Mouse (Mus musculus) hindbrain, embryonic 10.5 days (tissue): ENCODE results near the gene Klrb1. TPM values are rescaled to one million over a fixed set of nuclear protein-coding genes. Genes with fewer than 3 reads are reported as not detected.
"Not testable (repeated sequence)": the region's sequence is repeated elsewhere in the genome, so short reads cannot be mapped to it uniquely, and the experiment has no call there.

ENCODE experiments used
- DNase-seq: peaks from one replicate; pipeline ENCODE4 v3.0.0-alpha.2; 2017; ENCODE audit warnings: low spot score
- H3K27ac ChIP-seq: fragments of 300-500 bp; sonication (generic); 2 replicates; pipeline ENCODE4 v1.5.1; 2016; ENCODE audit warnings: mild to moderate bottlenecking, moderate library complexity
- H3K27me3 ChIP-seq: fragments of 300-500 bp; sonication (generic); 2 replicates; pipeline ENCODE4 v1.6.1; 2016; ENCODE audit warnings: mild to moderate bottlenecking; ENCODE audit not compliant: poor library complexity, insufficient read depth, severe bottlenecking
- H3K36me3 ChIP-seq: fragments of 300-500 bp; sonication (generic); 2 replicates; pipeline ENCODE4 v1.6.1; 2016; ENCODE audit warnings: mild to moderate bottlenecking, moderate library complexity
- H3K4me1 ChIP-seq: fragments of 300-500 bp; sonication (generic); replicated peaks from 2 replicates; pipeline ENCODE4 v1.6.1; 2016; ENCODE audit warnings: mild to moderate bottlenecking
- H3K4me3 ChIP-seq: fragments of 300-500 bp; sonication (generic); 2 replicates; pipeline ENCODE4 v1.5.1; 2016; ENCODE audit warnings: mild to moderate bottlenecking, moderate library complexity
- H3K9me3 ChIP-seq: fragments of 300-500 bp; sonication (generic); 2 replicates; pipeline ENCODE4 v1.6.1; 2016; ENCODE audit warnings: mild to moderate bottlenecking, moderate library complexity
- WGBS: fragments of 180-500 bp; shearing (Covaris S2); methylation state at CpG from one replicate; pipeline ENCODE4 v1.1.7; 2016; 5-methylcytosine and 5-hydroxymethylcytosine counted together
- polyA plus RNA-seq: library from polyadenylated mRNA; unstranded; fragments of >200 nt; fragmentation: Nextera tagmentation; extraction: Ambion mirVana; gene quantifications from 2 replicates; pipeline ENCODE4 v1.2.1, GENCODE M21; 2016

The Klrb1 gene
- polyA plus RNA-seq, 1 experiment from 2014 or later = not detected

DNA sequence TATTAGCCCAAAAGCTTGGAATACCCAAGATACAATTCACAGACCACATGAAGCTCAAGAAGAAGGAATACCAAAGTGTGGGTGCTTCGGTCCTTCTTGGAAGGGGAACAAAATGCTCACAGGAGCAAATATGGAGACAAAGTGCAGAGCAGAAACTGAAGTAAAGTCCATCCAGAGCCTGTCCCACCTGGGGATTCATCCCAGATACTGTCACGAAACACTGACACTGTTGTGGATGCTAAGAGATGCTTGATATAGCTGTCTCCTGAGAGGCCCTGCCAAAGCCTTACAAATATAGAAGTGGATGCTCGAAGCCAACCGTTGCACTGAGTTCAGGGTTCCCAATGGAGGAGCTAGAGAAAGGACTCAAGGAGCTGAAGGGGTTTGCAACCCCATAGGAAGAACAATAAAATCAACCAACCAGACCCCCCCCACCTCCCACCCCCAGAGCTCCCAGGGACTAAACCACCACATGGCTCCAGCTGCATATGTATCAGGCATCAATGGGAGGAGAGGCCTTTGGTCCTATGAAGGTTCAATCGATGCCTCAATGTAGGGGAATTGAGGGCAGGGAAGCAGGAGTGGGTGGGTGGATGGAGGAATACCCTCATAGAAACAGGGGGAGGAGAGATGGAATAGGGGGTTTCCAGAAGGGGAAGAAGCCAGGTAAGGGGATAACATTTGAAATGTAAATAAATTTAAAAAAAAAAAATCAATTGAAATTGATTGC lies 36.5 kb upstream of the Klrb1 start:
- H3K27me3 ChIP-seq = no peaks in the 10 kb centered on the region
- H3K27ac ChIP-seq = no peak overlapping the region
- peak overlapping the region; percentile 63 for H3K4me3 ChIP-seq
- WGBS = 79% methylated on average over 5 of the region's 5 CpGs
- no peak for DNase-seq
- peaks cover 15% of the 10 kb centered on the region; the same call in 1 of the 2 replicates for H3K4me1 ChIP-seq
- no peaks in the 10 kb centered on the region for H3K36me3 ChIP-seq
- no peaks in the 10 kb centered on the region for H3K9me3 ChIP-seq

DNA sequence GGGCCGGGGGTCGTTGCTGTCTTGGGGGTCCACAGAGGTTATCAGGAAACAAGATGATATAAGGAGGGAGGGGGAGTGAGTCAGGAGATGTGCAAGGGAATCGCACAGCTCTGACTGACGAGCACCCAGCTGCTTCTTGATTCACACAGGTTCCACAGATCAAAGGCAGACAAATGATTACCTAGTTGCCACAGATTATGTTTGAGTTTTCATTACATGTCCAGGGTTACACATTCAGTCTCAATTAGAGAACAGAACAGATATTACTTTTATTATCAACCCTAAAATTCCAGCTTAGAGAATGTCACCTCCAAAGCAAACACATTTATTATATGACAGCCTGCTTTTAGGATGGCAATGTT lies 32.5 kb upstream of the Klrb1 start:
- H3K27me3 ChIP-seq, DNase-seq, H3K36me3 ChIP-seq, H3K9me3 ChIP-seq, H3K4me1 ChIP-seq, H3K4me3 ChIP-seq, H3K27ac ChIP-seq: not testable (repeated sequence)
- 70% methylated on average over 4 of the region's 4 CpGs for WGBS

DNA sequence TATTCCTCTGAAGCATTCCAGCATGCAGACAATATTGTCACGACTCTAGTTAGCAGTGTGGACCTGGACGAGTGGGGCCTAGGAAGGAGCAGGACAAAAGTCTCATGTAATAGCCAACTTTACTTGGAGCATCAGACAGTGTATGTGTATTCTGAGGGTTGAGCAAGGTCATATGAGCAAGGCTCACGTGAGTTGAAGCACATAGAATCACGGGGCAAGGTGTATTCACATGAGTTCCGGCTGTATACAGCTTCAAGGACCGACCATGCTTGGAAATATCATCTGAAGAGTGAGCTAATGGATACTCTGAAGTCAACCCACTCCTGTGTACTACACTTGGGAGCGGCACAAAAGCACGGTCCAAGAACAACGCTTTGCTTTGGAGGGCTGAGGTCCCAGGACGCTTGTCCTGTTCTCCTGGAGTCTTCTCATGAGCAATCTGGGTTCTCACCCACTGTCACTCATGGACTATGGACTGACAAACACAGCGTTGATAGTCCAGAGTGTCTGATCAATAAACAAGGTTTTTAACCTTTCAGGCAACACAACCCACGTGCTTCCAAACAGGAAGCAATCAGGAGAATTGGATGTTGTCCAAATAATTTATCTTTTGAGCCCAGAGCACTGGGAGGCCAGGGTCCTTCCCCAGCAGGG lies 32.0 kb upstream of the Klrb1 start:
- not testable (repeated sequence) for DNase-seq, H3K36me3 ChIP-seq, H3K4me1 ChIP-seq, H3K4me3 ChIP-seq, H3K9me3 ChIP-seq, H3K27me3 ChIP-seq
- 88% methylated on average over 12 of the region's 12 CpGs for WGBS
- peak overlapping the region; percentile 77; the same call in 1 of the 2 replicates for H3K27ac ChIP-seq

DNA sequence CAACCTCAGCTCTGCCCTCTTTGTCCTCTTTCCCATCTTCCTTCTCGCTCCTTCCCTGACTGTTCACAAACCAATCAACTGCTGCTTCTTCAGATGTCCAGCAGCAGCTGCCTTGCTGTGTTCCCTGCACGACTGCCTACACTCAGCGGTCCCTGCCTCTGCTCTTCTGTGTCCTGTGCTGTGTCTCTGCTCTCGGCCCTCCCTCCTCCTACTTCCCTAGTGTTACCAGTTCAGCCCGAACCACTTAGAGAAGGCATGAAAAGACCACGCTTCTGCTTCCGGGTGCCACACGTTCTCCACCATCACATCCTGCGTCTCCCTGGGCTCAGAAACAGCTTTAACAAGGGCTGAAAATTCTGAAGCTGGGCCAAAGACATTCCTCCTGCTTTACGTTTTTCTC lies 31.4 kb upstream of the Klrb1 start:
- Histone ChIP-seq H3K4me3 (0 out of 2 replicates have a peak overlapping the region, but pooled peaks have one; percentile 16), H3K27ac (peak overlapping the region; percentile 77)
- 43% methylated on average over 10 of the region's 10 CpGs for WGBS

DNA sequence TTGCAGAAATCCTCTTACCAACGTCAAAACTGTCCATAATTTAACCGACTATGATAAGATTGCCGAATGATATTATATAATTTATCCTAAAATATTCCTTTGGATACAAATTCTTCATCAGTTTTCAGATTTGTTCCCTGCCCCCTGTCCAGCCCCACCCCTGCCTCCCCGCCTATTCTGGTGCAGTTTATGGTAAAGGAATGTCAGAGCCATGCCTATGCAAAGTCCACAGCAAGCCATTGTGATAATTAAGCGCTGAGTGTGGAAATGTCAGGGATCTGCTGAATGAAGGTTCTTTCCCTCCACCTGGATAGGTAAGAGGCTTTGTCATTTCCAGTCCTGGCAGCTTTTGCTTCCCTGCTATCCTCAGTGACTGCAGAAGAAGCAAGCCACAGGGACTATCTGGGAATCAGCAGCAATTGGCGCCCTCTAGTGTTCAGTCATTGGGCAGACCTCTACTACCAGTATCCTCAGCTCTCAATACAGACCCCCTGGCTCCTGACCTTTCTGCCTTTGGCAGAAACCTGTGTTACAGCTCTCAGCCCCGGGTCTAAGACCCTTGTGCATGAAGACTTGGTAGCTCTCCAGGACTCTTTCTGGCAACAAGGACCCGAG lies 30.9 kb upstream of the Klrb1 start:
- not testable (repeated sequence) for H3K27me3 ChIP-seq, H3K4me1 ChIP-seq, H3K27ac ChIP-seq, H3K9me3 ChIP-seq, H3K4me3 ChIP-seq, H3K36me3 ChIP-seq
- peak; percentile 73 for DNase-seq
- WGBS = 42% methylated on average over 8 of the region's 8 CpGs

More for the DNA sequence above, 31.4 kb upstream of the Klrb1 start:
- H3K27me3 ChIP-seq, H3K4me1 ChIP-seq, H3K36me3 ChIP-seq, H3K9me3 ChIP-seq, DNase-seq: not testable (repeated sequence)

DNA sequence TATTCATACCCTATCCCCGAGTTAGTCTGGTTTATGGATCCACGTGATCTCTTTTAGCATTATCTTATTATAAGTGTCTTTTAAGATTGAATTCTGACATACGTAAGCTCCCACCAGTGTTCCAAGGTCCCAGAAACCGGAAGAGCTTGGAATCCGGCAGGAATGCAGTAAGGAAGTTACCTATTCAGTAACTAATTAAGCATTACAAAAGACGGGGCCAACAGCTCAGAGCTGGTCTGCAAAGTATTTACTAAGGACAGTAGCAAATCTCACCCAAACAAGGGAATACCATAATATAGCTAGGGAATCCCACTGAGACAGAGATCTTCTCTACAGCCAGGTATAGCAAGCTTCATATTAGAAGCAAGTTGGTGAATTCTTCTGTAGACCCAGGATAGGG lies 24.1 kb upstream of the Klrb1 start:
- not testable (repeated sequence) for H3K4me3 ChIP-seq, H3K9me3 ChIP-seq, H3K4me1 ChIP-seq, H3K27ac ChIP-seq, DNase-seq, H3K36me3 ChIP-seq, H3K27me3 ChIP-seq
- WGBS = 82% methylated on average over 6 of the region's 6 CpGs

DNA sequence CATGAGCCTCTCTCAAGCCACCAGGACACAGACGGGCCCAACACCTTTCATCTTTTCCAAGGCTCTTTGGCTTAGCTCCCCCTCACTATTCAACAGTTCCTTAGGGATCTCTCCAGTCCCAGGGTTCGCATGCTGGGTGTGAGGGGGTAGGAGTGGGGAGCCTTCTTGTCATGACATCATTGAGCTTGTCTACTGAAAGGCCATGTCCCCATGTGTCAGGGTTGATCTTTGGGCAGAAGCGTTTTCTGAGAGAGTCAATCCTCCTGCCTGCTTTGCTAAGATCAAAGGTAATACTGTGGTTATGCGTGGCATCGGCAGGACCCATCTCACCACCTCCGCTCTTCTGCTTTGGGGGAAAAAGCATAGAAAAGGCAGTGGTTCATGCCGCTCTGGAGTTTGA lies 14.6 kb upstream of the Klrb1 start:
- Histone ChIP-seq H3K27me3 (no peaks in the 10 kb centered on the region), H3K4me3 (no peak overlapping the region), H3K36me3 (no peaks in the 10 kb centered on the region), H3K27ac (no peak overlapping the region), H3K4me1 (no peaks in the 10 kb centered on the region), H3K9me3 (no peaks in the 10 kb centered on the region)
- no peak for DNase-seq
- 88% methylated on average over 7 of the region's 7 CpGs for WGBS

DNA sequence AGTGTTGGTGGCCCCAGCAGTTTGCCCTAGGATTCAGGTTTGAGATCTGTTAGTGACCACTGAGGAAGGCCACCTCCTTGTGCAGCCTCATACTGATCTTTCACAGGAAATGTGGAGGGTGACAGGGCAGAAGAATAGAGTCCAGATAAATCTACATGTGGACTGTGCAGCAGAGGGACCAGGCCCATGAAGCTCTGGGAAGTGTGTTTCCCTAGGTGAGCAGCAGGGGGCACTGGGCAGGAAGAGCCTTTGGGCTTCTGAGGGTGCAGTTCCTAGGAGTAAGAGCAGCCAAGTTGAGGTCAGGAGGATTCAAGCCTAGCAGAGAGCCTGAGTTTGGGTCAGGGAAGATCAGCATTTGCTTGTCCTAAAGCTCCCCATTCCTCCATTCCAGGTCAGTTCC lies 13.2 kb upstream of the Klrb1 start:
- no peaks in the 10 kb centered on the region for H3K4me1 ChIP-seq
- peak; percentile 14 for DNase-seq
- H3K4me3 ChIP-seq = no peak overlapping the region
- H3K9me3 ChIP-seq = no peaks in the 10 kb centered on the region
- no peaks in the 10 kb centered on the region for H3K27me3 ChIP-seq
- H3K27ac ChIP-seq = no peak overlapping the region
- H3K36me3 ChIP-seq = no peaks in the 10 kb centered on the region

DNA sequence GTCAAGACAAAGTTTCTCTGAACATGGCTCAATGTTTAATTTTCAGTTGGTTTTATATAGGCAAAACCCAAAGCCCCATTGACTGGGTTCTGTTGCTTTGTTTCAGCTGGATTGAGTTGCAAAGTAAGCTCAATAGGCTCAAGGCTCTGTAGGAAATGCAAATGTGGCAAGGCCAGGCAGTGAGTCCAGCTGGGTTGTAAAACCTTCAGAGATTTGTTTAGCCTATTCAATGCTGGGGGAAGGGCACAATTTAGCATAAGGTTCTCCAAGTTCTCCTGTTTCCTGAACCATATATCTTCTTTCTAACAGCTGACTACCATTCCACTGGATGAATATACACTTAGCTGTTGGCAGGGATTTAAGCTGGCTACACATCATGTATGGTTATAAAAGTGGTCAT lies 12.0 kb upstream of the Klrb1 start:
- Histone ChIP-seq H3K27me3 (no peaks in the 10 kb centered on the region), H3K4me1 (no peaks in the 10 kb centered on the region), H3K9me3 (no peaks in the 10 kb centered on the region), H3K36me3 (no peaks in the 10 kb centered on the region), H3K4me3 (no peak overlapping the region), H3K27ac (no peak overlapping the region)
- no peak for DNase-seq

DNA sequence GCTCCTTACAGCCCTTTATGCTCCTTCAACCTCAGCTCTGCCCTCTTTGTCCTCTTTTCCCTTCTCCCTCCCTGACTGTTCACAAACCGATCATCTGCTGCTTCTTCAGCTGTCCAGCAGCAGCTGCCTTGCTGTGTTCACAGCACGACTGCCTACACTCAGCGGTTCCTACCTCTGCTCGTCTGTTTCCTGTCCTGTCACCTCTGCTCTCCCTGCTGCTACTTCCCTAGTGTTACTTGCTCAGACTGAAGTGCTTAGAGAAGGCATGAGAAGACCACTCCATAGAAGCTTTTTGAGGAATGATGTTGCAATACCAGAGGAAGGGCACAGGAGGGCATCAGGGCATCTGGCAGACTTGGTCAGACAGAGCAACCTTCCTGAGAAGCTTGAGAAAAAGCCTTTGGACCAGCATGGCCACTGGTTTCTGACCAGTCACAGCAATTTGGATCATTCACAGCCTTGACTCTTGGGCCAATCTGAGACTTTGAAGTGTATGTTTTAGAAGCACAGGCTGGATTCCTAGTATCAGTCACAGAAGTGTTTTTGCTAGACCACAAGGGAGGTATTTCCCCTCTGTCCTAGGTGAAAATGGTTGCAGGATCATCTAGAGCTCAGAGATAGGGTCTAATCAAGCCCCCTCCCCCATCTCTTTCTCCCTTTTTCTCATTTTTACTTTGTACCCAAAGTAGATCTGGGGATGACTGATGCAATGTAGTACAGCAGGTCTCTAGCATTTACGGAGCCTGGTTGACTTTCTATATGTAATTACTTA lies 11.2 kb upstream of the Klrb1 start:
- H3K4me1 ChIP-seq = no peaks in the 10 kb centered on the region
- no peak for DNase-seq
- no peaks in the 10 kb centered on the region for H3K36me3 ChIP-seq
- H3K4me3 ChIP-seq = no peak overlapping the region
- 69% methylated on average over 5 of the region's 5 CpGs for WGBS
- no peaks in the 10 kb centered on the region for H3K27me3 ChIP-seq
- H3K9me3 ChIP-seq = no peaks in the 10 kb centered on the region
- H3K27ac ChIP-seq = no peak overlapping the region

DNA sequence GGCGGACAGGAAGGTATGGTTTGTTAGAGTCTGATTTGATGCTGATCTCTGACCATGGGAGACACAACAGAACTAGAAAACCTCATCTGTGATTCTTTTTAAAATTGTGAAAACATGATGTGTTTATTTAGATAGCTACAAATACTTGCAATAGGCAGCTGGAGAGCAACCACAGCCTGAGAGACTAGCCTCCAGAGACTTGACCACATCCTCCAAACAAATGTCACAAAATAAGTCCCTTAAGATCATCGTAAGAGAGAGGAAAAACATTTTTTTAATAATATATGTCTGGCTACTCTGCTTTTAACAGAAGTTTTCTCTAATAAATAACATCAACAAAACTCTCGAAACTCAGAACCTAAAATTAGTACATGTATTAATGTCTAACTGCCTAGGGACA lies 9.2 kb upstream of the Klrb1 start:
- no peaks in the 10 kb centered on the region for H3K9me3 ChIP-seq
- 89% methylated on average over 3 of the region's 3 CpGs for WGBS
- no peak for DNase-seq
- no peaks in the 10 kb centered on the region for H3K36me3 ChIP-seq
- H3K27me3 ChIP-seq = no peaks in the 10 kb centered on the region
- no peak overlapping the region for H3K27ac ChIP-seq
- H3K4me1 ChIP-seq = no peaks in the 10 kb centered on the region
- H3K4me3 ChIP-seq = no peak overlapping the region

DNA sequence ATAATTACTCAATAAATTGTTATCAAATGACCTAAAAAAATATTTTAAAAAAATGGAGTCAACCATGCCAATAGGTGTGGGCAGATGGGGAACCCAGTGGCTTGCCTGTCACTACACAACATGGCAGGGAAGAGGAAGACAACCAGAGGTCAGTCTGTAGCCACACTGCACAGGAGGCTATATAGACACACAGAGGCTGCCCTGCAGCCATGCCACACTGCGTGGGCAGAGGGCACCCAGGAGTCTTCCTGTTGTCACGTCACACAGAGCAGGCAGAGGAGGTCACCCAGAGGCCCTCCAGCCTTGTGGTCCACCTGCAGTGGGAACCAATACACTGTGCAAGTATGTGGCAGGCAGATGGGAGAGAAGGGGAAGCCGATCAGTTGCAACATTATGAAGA lies 21.2 kb downstream of the Klrb1 start:
- no peak overlapping the region for H3K4me3 ChIP-seq
- H3K27me3 ChIP-seq = no peaks in the 10 kb centered on the region
- H3K36me3 ChIP-seq = no peaks in the 10 kb centered on the region
- H3K27ac ChIP-seq = no peak overlapping the region
- no peaks in the 10 kb centered on the region for H3K4me1 ChIP-seq
- WGBS = 78% methylated on average over 3 of the region's 3 CpGs
- no peaks in the 10 kb centered on the region for H3K9me3 ChIP-seq
- no peak for DNase-seq

DNA sequence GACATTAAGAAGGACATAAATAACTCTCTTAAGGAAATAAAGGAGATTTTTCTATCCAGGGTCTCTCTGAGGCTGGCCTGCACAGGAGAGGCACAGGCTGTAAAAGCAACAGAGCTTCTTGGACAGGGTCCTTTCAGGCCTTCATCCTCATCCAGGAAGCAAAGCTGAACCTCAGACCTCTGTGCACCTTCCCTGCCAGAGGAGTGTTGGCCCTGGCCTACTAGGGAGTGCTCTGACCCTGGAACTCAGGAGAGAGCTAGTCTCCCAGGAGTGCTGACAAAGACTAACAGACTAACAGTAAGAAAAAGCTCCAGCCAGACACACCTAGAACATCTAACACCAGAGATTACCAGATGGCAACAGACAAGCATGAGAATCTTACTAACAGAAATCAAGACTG lies 43.3 kb downstream of the Klrb1 start:
- H3K27me3 ChIP-seq = no peaks in the 10 kb centered on the region
- H3K4me1 ChIP-seq = no peaks in the 10 kb centered on the region
- DNase-seq = no peak
- no peaks in the 10 kb centered on the region for H3K36me3 ChIP-seq
- H3K27ac ChIP-seq = no peak overlapping the region
- H3K4me3 ChIP-seq = no peak overlapping the region
- no peaks in the 10 kb centered on the region for H3K9me3 ChIP-seq
